Mouse (Mus musculus): Measurements from ENCODE around the gene Slitrk2. TPM values are rescaled to one million over a fixed set of nuclear protein-coding genes. Genes with fewer than 3 reads are reported as not detected.

The Slitrk2 gene
- polyA plus RNA-seq (2014; fragmentation: Illumina TruSeq; extraction: RNeasy Lipid Tissue Mini Kit (QIAGEN cat#74804); ENCODE audit: low read depth, low replicate concordance), result 0.74 TPM

DNA sequence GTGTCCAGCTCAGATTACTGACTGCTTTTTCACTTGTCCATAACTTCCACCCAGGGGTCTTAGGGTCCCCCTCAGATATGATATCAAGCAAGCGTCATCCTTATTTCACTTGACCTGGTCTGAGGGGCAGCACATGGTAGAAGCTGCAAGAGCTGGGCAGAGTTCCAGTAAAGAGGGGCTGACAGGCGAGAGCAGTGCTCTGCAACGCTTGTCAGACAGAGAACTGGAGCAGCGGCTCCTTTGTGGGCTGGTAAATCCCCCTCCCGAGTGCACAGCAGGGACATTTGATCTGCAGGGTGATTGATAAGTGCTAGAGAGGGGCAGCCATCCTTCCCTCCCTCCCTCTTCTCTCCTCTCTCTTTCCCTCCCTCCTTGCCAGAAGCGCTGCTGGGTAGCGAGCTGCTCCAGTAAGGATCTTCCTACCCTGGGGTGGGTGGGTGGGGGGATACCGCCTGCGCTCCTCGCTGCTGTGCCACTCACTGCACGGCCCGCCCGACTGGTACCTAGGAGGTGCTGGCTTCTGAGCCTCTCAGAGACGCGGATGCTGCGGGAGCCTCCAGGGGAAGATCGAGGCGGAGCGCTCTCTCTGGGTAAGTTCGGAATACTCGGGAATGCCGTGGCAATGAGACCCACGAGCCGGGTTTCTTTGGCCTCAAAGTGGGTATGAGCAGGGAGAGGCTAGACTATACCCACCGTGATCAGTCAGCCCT lies at the start of gene Slitrk2:
Slitrk2 (plus strand) TSS at position 408 of the 710 bp plus-strand sequence.

